Mouse (Mus musculus): Measurements from ENCODE around the gene Tti1.

- TF ChIP-seq POLR2A (IDR thresholded peaks at IDR 0.05; ENCODE audit: insufficient read length, low read depth): no peak
- no peak for TF ChIP-seq MAX (IDR thresholded peaks at IDR 0.05; ENCODE audit: low read depth)
- TF ChIP-seq TCF3 (IDR thresholded peaks at IDR 0.05; ENCODE audit: insufficient read length, low read depth): no peak
Observed at GRCm38 (mm10) chr2:157992501-157992900, 35.7 kb downstream of the Tti1 start.

Data from myocyte (in vitro differentiated cells).